Comparison of ENCODE assay signal across 9 mouse cellular contexts in genomic region chr10:128790398-128791124, GRCm38 (mm10). TPM values are rescaled to one million over a fixed set of nuclear protein-coding genes. Genes with fewer than 3 reads are reported as not detected.
DNase-seq lines count a peak whose midpoint lies in the region; ATAC-seq and TF ChIP-seq lines count a peak whose summit lies in the region.
"Had no signal": no experiment of that assay in that cellular context is flagged by ENCODE, and none has a peak within 500 bp of the region (broad histone marks: within the 10 kb centered on the region; RNA-seq: fewer than 3 reads in every experiment).

Gene Mmp19 (plus strand): TSS chr10:128790910.

- no peak within 1 kb of the TSS for H3K9ac ChIP-seq in lung, embryonic 14.5 days

- H3K9me3 ChIP-seq in lung, embryonic 14.5 days (ENCODE audit: low read depth, low read length), result no peaks in the 10 kb centered on the region

- H3K27me3 ChIP-seq in lung, embryonic 14.5 days (ENCODE audit: insufficient read depth, low read length), result no peaks in the 10 kb centered on the region

- WGBS in lung, embryonic 14.5 days, result 60% methylated on average over 7 of the region's 7 CpGs

- no peaks in the 10 kb centered on the region for H3K4me1 ChIP-seq in lung, embryonic 14.5 days (ENCODE audit: insufficient read depth)

- H3K4me3 ChIP-seq in lung, embryonic 14.5 days (ENCODE audit: low read depth, low read length), result peak within 1 kb of the TSS; percentile 11; the same call in 1 of the 2 replicates

- ATAC-seq in granulocyte monocyte progenitor cell, adult 5-6 weeks (replicated peaks; ENCODE audit: poor library complexity, severe bottlenecking), result peak; percentile 92
- peak; percentile 31; the same call in 1 of the 2 replicates for ATAC-seq in lung, embryonic 14.5 days (ENCODE audit: insufficient read depth)

- peak within 1 kb of the TSS; percentile 35; the same call in 1 of the 2 replicates for H3K4me2 ChIP-seq in lung, embryonic 14.5 days

- TF ChIP-seq CTCF in lung, embryonic 14.5 days (IDR thresholded peaks at IDR 0.05; ENCODE audit: low read depth), result no peak

- no peaks in the 10 kb centered on the region for H3K36me3 ChIP-seq in lung, embryonic 14.5 days (ENCODE audit: insufficient read depth)

- H3K27ac ChIP-seq in lung, embryonic 14.5 days (ENCODE audit: low read depth), result no peak within 1 kb of the TSS

- peak; percentile 77 for DNase-seq in 3T3-L1 (ENCODE audit: low read depth, low spot score)
- peak; percentile 62 for DNase-seq in Muller cell, postnatal 12 days (ENCODE audit: inconsistent ontology term)
- DNase-seq in lung, embryonic 14.5 days, result peak; percentile 5
- DNase-seq in frontal cortex, postnatal 14 days (ENCODE audit: low spot score in 2 of 2), result no peak
- DNase-seq in embryo, embryonic 10 days (ENCODE audit: low spot score), result no peak
- DNase-seq in cerebellum, adult 11 months, result no peak
- DNase-seq: embryo, embryonic 11 days had no signal

RNA-seq across cellular contexts. Expression of gene Mmp19, which starts in this region (rescaled TPM):
- 6.9 and 8.3 TPM in 2 replicates for total RNA-seq in granulocyte monocyte progenitor cell, adult 5-6 weeks (2014; fragmentation: Nextera tagmentation)
- 14.9 and 15.6 TPM in 2 replicates for total RNA-seq in granulocyte monocyte progenitor cell, adult 5-6 weeks (2017)
- polyA plus RNA-seq in lung, embryonic 14.5 days (2014; fragmentation: Nextera tagmentation; extraction: Ambion mirVana), result 1.5 and 2.1 TPM in 2 replicates
- total RNA-seq: hematopoietic stem cell, adult 5-6 weeks had no signal

Comparison
In these comparisons a context has a peak if more than half of its experiments do, and no peak if none do; other contexts are left out.
1. DNase-seq: peak in 3T3-L1 (single experiment), Muller cell, postnatal 12 days (single experiment) and lung, embryonic 14.5 days (single experiment); none in frontal cortex, postnatal 14 days (0 of 2), embryo, embryonic 10 days (single experiment) and cerebellum, adult 11 months (single experiment).